8 mouse cellular contexts compared by ENCODE assay signal in genomic region chr12:110591260-110591883, GRCm38 (mm10). TPM values are rescaled to one million over a fixed set of nuclear protein-coding genes. Genes with fewer than 3 reads are reported as not detected.
A peak's percentile ranks its signal among the peaks of the same experiment; 100 is the strongest.
DNase-seq lines count a peak whose midpoint lies in the region; ATAC-seq lines count a peak whose summit lies in the region.

No protein-coding gene starts in this region.

- DNase-seq in adrenal gland, adult (ENCODE audit: inconsistent age in 2 of 2, low spot score in 1 of 2), result peak; percentile 99 to 100
- DNase-seq in embryo, embryonic 10.5 days (ENCODE audit: low spot score), result peak; percentile 100
- peak; percentile 97 for DNase-seq in gastrocnemius, postnatal 14 days
- DNase-seq in left cerebral cortex, postnatal 10 days (ENCODE audit: extremely low spot score in 1 of 2, low spot score in 2 of 2), result peak; percentile 99 to 100
- peak; percentile 99 for DNase-seq in right cerebral cortex, postnatal 25 days
- DNase-seq in urinary bladder, postnatal 4 days (ENCODE audit: low spot score in 2 of 2), result peak; percentile 97 to 98

- ATAC-seq in inflammation-experienced regulatory T-cells, adult 6 months, result peak; percentile 96
- peak; percentile 90 for ATAC-seq in megakaryocyte-erythroid progenitor cell, adult 5-6 weeks (replicated peaks; ENCODE audit: low FRiP score, low TSS enrichment, poor library complexity, severe bottlenecking)

- intact Hi-C loops in gastrocnemius, postnatal 14 days (cut with DNase I; ENCODE audit: low total_unique reads), result no loop called here
- intact Hi-C loops in left cerebral cortex, postnatal 10 days (cut with DNase I), result loop anchor here (5.0 kb wide), 1 partner anchor 144 kb away; the partner anchor contains the start of gene Ppp2r5c

RNA-seq across cellular contexts. Expression of gene Dync1h1, which starts 9.9 kb away (rescaled TPM):
- total RNA-seq in gastrocnemius, postnatal 14 days (2021), result 10 to 100 TPM; 63.0 to 69.7 TPM
- 10 to 100 TPM; 32.4 to 52.5 (median 48.5) TPM for polyA plus RNA-seq in inflammation-experienced regulatory T-cells, adult 6 months (2017; shearing (Covaris generic))
- total RNA-seq in left cerebral cortex, postnatal 10 days (2021), result 100 to 1,000 TPM; 337 to 350 TPM
- 74.1 and 185 TPM in 2 replicates for total RNA-seq in megakaryocyte-erythroid progenitor cell, adult 5-6 weeks (2014; fragmentation: Nextera tagmentation)
- total RNA-seq in megakaryocyte-erythroid progenitor cell, adult 5-6 weeks (2017), result 56.6 and 70.5 TPM in 2 replicates

Comparison
In these comparisons a context has a peak if more than half of its experiments do, and no peak if none do; other contexts are left out.
1. Peak in every context shown above with its lines: DNase-seq and ATAC-seq.